Mouse (Mus musculus) mouse trophoblast stem cell (cell line): Measurements from ENCODE around the gene Gm20388.

Source experiments
- in situ Hi-C, 2 experiments: fragments of 300-500 bp; cut with MseI, MboI; formaldehyde crosslinking; loops; 2 replicates in 1 of 2; 3 replicates in 1 of 2; pipeline ENCODE4 v1.15.1; 2025

Gm20388 gene

DNA sequence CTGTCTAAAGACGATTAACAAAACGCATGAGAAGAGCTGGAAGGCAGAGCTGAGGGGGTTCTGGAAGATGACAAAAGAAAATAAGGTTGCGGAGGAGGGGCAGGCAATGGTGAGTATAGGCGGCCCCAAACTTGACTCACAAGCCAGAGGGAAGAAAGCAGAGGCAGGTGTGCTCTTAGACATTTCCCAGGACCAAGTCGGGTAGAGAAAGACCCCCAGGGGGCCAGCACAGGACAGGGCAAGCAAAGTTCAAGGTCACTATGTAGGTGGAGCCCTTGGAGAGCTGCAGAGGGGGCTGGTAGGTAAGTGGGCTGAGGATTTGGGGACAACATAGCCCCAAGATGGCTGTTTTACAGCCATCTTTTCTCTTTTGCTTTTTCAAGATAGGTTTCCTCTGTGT lies 168.7 kb downstream of the Gm20388 start:
- in situ Hi-C loops: loop anchor here (5.0 kb wide), 2 partner anchors 97 to 102 kb away; no protein-coding TSS in a partner anchor

DNA sequence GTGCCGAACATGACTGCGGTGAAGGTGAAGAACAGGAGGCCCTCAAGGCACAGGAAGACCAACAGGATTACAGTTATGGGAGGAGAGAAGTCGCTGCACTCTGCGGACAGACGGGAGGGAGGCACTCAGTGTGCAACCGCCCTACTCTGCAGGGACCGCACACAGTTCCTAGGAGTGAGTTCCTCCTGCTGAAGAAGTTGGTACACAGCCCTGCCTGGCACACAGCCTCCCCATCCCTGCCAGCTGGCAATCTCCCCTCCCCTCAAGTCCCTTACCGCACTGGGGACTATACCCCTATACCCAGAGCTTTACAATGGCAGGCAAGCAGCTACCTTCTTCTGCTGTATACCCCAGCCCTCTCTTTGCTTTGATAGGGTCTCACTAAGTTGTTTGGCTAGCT lies 172.6 kb downstream of the Gm20388 start:
- in situ Hi-C loops: no loop called here

DNA sequence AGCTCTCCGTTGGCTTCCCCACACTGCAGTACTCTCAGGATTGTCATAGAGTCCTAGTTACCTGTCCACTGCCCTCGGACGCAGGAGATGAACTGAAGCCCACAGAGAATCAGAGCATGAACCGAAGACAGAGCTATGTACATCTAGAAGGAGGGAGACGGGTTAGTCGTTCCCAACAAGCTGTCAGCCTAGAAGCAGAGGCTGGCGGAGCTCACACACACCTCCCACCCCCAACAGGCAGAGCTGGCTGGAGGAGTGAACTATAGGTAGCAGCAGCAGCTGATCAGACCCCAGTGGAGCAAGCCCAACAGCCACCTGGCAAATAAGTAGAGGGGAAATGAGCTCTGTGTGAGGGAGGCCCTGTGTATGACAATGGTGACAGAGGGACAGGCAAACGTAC lies 174.1 kb downstream of the Gm20388 start:
- in situ Hi-C loops: no loop called here

DNA sequence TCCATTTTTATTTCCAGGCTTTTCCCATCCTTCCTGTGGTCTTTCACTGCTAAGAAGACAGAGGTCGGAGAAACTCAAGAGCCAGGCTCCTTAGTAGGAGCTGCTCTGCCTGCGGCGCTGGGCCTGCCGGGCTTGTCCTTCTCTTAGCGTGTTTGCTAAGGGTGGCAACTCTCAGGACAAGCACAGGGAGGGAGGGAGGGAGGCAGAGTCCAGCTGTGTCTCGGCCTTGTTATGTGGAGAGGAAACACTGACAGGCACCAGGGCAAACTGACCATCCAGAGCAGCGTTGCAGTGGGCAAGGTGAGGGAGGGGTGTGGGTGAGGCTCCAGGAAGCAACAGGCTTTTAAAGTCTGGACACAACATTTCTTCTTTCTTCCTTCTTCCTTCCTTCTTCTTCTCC lies 178.9 kb downstream of the Gm20388 start:
- in situ Hi-C loops: no loop called here

DNA sequence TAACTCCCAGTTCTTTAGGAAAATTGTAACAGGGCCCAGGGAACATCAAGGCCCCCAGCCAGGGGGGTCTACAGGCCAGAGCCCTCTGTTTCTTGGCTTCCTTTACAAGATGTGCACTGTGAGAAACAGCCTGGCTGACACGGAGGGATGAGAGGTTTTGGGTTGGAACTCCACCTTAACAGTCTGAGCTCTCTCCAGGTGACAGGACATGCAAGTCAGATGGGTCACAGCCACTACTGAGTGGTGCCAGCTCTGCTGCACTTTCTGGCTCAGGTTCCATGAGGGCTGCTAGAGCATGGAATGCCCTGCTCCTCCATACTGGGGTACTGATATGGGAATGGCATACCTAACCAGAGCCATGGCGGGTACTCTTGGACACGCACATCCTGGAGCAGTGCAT lies 180.4 kb downstream of the Gm20388 start:
- in situ Hi-C loops: no loop called here

DNA sequence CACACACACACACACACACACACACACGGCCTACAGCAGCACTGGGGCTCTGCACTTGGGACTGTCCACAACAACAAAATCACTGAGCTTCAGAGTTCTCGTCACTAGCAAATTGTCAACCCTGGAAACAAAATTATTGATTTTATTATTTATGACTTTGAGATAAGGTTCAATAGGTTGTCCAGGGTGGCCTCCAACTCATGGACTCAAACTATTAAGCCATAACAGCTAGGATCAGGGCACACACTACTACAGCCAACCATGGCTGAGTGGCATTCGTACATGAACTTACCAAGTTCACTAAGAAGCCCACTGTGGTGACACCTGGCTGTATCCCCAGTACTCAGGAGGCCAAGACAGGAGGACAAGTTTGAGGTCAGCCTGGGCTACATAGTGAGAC lies 182.5 kb downstream of the Gm20388 start:
- in situ Hi-C loops: no loop called here

DNA sequence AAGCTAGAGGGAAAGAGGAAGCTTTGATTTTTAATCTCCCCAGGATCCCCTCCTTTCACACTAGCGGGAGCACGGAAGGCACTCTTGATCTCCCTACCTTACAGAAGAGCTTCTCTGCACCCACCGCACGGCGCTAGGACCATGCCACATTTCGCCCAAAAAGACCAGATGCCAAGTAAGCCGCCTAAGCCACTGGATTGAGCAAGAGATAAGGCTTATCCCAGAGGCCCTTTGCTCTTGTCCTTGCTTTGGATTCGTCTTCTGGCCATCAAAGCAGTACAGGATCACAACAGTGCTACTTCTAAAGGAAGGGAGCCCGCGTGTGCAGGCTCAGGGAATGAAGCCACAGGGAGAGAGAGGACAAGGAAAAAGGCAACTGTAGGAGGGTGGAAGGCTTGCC lies 184.2 kb downstream of the Gm20388 start:
- in situ Hi-C loops: no loop called here

DNA sequence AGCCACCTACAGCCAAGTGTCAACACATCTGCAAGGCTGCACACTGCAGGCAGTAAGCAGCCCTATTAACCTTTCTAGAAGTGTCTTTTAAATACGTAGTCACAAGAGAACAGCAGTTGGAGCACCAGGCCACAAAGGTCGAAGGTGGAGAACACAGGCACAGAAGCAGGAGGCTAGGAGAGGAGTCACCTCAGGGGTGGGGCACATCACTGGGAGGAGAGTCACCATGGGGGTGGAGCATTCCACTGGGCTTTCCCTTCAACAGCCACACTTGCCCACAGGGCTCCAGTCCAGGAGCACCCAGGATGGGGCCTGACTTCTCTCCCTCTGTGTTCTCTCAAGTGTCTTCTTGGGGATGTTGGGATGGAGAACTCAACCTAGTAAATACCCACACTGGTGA lies 185.8 kb downstream of the Gm20388 start:
- in situ Hi-C loops: no loop called here

DNA sequence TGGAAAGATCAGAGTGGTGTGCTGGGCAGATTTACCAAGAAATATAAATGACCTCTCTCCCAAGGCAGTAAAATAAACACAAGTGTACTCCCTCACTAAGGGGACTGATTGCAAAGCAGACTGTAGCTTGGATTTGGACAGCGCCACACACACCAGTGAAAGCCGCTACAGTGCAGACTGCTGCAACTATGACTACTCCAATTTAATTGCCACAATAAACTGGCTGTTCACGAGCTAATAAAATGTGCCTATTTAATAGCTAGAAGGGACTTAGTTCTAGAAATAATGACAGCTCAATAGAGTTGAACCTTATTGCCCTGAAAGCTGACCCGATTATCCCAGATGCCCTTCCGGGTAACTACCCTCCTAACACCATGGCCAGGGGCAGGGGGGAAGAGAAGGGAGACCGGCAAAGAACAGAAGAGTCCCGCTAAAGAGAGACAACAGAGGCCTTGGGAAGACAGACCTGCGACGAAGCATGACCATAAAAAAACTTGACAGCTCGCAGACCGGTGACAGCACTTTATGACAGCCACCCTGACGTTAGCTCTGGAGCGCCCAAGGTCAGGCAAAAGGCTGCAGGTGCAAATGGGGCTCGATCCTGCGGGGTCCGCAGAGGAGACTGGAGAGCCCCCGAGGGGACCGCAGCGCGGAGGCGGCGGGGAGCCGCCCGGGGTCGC lies 189.9 kb downstream of the Gm20388 start:
- in situ Hi-C loops: no loop called here

DNA sequence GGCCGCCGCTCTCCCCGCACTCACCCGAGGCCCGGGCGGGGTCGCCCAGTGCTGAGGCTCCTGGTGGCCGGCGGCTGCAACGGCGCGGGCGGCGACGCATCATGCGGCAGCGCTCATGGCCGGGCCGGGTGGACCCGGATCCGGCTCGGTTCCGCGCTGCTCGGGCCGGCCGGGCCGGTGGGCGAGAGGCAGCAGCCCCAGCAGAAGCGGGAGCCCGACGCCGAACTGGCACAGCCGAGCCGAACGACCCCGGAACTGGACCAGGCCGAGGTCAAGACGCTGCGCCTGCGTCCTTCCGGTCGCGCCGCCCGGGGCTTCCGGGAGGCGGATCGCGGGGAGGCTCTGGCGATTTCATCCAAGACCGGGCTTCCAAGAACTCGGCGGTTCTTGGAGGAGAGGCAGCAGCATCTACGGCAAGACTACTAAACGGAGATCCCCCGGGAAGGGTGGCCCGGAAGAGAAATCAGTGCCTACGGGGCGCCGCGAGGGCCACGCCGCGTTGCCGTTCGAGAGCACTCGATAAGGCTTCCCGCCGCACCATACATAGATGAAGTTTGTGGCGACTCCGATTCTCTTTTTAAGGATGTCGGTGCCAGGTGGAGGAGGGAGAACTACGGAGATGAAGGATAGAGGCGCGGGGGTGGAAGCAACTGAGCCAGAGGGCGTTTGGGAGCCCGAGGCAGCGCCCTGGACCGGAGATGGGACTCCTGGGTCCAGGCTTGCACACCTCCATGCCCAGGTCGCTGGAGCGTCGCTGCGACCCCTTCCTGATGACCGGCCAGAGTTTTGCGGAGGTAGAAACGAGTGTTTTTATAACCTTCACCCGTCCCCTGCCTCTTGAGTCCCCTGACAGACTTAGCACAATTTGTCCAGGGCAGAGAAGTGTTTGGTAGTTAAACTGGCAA lies 190.7 kb downstream of the Gm20388 start, which contains the start of gene Zdhhc7:
Gene Zdhhc7 (minus strand): TSS at position 415 of the 905 bp plus-strand sequence.
- in situ Hi-C loops: no loop called here

DNA sequence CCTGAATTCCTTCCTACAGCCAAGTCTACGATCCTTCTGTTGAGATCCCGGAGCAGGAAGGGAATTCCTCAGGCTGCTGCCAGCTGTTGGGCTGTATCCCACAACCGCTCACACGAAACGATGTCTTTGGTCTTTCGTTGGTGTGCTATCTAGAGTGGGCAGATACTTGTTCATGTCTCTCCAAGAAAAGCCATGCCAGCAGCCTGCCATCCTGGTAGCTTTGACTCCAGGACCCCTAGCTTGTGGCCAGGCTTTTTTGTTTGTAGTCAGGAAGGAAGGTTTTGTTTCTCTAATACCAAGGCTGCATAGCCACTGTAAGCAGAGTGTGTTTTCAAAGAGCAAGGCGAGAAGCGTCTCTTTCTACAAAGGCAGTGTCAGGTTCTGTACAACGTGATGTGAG lies 193.3 kb downstream of the Gm20388 start:
- in situ Hi-C loops: no loop called here

DNA sequence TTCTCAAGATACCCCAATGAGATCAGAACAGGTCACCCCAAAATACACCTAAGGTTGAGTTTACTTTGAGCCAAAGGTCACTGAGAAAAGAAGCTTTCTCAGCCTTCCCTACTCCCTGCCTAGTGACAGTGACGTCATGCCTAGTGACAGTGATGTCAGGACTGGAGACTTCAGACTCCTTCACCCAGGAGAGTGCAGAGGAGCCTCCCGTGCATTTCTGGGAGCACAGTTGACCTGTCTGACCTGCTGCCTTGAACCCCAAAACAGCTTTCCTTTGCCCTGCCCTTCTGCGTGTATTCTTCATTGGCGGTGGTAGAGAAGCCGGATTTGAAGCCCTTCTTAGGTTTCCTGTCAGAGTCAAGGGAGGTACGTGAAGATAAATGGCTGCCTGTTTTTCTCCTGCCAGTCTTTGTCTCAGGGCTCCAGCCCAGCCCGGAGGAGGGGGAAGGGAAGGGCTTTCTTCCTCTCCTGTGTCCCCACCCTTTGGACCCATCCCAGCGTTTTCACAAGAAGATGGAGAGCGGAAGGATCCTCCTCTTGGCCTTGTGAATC lies 194.2 kb downstream of the Gm20388 start:
- in situ Hi-C loops: no loop called here

DNA sequence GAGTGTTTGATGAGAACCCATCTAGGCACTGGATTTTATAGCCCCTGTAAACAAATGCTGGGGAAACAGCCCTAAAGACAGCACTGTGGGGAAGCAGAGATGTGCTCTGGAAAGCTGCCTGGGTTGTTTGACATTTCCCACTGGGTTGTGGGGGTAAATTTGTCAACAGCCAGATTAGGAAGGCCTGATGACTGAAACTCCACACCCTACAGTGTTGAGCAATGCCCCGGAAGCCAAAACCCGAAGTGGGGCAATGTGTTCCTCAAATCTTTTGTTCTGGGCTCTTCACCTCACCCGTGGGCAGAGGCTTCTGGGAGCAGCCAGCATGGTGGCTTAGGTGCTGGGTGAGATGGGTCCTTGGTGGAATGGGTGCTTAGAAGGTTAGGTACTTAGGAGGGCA lies 198.5 kb downstream of the Gm20388 start:
- in situ Hi-C loops: no loop called here

DNA sequence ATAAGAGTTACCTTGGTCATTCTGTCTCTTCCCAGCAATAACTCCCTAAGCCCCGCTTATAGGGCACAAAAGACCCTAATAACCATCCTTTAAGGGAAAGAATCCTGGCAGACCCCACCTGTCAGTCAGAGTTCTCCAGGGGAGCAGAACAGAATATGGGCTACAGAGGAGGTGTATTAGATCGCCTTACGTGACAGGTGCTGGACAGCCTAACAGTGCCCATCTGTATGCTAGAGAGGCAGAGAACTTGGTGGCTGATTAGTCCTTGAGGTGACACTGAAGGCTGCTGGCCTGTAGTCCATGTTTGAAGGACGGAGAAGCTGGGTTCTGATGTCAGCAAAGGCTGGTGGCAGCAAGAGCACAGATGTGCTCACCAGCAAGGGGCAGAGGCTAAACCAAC lies 200.3 kb downstream of the Gm20388 start:
- in situ Hi-C loops: no loop called here

DNA sequence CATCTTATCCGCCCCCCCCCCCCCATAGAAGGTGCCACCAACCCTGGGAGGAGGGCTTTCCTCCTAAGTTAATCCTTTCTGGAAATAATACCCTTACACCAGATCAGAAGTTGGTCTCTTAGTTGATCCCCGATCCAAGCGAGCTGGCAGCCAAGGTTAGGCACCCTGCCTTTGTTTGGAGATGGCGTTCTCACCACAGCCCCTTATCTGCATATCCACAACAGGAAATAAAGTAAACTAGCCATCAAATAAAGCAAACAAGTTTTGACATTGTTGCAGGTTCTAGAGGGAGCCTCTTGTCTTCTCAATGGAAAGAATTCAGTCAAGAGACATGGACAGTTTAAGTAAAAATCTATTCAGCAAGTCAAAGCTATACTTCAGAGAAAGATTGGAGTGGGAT lies 200.7 kb downstream of the Gm20388 start:
- in situ Hi-C loops: no loop called here

DNA sequence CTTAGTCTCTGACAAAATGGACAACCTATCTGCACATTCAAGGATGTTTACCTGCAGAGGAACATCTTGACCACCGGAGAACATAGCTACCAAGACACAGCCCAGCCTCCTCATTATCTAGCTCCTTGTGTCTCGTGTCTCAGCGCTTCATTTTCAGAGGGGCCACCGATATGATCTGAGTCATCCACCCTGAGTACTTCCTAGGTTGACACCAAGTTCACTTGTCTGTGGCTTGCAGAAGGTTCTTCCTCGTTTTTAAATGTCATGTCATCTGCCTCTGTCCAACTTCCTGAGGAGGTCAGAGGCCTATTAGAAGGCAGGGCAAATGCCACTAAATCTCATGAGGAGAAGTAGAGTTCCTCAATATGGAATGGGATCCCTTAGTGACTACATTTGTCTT lies 201.9 kb downstream of the Gm20388 start:
- in situ Hi-C loops: no loop called here

DNA sequence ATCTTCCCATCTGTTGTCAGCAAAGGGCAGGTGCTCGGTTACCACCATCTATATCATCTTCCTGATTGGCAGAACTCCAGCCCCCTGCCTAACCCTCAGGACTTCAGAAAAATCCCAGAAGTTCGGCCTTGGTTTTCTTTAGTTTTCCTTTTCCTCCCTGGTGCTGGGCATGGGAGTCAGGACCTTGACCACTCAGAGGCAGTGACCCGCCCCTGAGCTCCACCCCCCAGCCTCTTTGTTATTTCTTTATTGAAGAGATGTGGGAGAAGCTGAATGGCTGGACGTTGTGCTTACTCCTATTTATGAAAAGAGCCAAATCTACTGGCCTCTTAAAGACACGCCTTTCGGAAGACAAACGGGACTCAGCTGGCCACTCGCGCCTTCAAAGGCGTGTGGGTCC lies 202.7 kb downstream of the Gm20388 start:
- in situ Hi-C loops: no loop called here

DNA sequence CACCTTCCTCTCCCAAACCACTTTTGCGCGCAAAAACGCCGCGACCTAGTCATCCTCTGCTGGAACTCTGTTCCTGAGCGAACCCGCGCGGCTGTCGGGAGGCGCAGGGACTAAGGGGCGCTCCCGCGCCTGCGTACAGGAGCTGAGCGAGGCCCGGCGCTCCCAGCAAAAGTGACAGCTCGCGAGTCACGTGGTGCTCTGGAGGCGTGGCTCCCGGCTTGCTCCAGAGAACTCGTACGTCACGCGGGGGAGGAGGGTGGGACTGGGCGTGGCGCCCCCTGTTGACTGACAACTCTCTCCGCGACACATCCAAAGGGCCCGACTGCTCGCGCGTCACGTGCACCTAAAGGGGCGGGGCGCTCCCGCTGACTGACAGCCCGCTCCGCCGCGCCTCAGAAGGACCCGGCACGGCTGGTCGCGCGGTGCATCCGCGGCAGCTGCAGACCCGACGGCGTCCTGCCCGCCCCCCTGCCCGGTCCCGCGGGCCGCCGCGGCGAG lies 203.2 kb downstream of the Gm20388 start, which contains the start of gene 6430548M08Rik:
Gene 6430548M08Rik (plus strand): TSS at position 395 of the 498 bp plus-strand sequence.
- in situ Hi-C loops: no loop called here

DNA sequence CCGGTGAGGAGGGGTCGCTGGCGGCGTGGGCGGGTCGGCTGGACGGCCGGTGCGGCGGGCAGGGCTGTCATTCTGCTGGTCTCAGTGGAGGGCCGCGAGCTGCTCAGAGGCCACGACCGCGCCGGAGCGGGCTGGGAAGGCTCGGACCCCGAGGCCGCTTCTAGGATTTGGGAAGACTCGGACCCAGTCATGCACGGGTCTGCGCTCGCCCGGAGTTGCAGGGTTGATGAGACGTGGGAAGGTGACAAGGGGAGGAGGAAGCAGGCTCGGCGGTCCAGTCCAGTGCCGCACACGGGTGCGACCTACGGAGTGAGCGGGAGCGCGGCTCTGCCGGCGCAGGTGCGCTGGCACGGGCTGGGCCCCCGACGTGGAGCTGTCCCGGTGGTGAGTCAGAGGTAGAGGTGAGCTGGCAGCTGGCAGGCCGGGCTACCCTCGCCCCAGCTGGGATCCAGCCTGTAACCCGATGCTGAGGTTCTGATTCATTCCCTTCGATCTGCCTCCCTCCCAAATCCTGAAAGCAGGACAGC lies 203.7 kb downstream of the Gm20388 start:
- in situ Hi-C loops: no loop called here

DNA sequence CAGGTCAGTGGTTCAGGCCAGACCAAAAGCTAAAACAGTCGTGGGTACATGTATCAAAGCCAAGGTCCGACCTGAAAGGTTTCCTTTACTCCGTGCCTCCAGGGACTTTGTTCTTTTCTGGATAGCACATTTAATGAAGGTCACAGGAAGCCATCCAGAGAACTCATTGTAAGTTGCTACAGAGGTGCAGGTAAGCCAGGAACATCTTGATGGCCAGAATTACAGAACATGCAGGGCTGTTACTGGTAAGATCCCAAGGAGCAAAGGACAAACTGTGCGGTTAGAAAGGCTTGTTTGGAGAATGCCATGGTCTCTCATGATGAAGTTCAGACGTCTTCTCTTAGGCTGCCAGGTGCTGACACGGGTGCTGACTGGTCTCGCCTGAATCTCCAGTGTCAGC lies 206.0 kb downstream of the Gm20388 start:
- in situ Hi-C loops: no loop called here

DNA sequence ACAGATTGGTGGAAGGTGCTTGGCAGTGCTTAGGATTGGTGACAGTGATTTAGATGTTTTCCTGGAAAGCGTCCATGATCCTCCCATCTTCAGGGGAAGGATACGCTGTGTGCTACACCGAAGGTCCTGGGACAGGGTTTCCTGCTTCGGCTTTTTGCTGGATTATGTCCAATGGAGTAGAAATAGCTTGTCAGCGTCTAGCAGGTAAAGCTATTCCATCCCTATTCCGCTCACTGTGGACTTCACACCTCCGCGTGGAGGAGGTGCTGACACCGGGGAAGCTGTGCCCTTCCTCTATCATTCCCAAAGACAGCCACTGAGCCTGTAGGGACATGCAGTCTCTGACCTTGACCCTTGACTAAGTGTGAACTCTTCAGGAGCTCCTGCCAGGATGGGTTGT lies 207.5 kb downstream of the Gm20388 start:
- in situ Hi-C loops: no loop called here

DNA sequence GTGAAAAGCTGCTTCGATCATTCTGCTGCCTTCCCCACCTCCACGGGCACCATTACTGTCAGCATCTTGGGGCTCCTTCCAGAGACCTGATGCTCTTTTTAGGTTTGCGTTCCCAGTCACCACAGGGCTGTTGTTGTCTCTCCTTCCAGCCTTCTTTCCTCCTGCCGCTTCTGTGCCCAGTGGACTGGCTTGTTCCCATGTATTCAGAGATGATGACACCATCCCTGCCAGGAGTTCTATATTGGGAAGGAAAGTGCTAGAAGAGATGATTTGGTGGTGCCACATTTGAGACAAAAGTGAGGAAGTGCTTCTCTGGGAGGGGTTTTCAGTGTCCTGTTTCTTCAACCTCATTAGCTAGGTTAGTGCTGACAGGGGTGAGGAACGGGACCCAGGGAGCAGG lies 208.2 kb downstream of the Gm20388 start:
- in situ Hi-C loops: no loop called here
